Mouse (Mus musculus): ENCODE data around the gene Vtn. TPM values are rescaled to one million over a fixed set of nuclear protein-coding genes. Genes with fewer than 3 reads are reported as not detected.

Vtn gene
- polyA plus RNA-seq (2015; fragmentation: Nextera tagmentation; extraction: Ambion mirVana), result 41.1 and 59.4 TPM in 2 replicates

GRCm38 (mm10) chr11:78499004-78499403 lies at the start of gene Vtn:
Vtn (plus strand) TSS chr11:78499091.

GRCm38 (mm10) chr11:78465568-78466180 lies 33.2 kb upstream of the Vtn start, which contains the start of gene Slc46a1:
Slc46a1 (plus strand) TSS chr11:78465697.

DNA sequence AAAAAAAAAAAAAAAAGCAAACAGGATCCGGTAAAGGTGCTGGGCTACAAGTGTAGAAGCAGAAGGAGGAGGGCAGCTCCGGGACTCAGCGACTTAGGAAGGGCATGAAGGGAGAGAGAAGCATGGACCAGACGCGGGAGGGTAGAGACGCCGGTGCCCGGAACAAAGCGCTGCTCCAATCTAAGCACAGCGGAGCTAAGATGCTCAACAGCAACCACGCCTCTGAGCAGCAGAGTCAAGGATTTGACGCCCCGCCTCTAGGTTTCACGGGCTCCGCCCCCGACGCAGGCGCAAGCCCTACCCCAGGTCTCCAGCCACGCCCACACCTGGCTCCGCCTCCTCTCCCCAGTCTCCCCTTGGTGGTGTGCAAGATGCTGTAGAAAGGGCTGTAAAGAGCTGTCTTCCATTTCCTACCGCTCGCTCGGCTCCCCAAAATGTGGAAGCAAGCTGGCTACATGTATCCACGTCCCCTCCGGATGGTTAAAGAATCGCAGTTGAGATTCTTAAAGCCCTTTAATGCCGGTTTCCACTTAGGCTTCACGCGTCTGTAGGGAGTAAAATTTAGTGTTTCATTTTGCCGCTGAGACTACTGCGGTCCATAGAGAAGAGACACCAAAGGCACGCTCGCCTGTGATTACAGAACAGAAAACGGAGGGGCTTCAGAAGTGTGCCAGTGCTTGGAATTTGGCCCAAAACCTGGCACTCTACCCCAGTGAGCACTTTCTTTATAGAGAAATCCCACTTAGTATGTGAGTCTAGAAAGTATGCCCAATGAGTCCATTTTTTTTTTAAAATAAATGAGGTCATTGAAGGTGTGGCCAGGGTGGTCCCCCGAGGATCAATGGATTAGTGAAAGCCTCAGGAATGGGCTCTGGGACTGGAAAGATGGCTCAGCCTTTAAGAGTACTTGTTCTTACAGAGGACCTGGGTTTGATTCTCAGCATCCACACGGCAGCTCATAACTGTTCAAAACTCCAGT lies 1.1 kb upstream of the Vtn start, which contains the start of gene Sarm1:
Gene Sarm1, minus strand, starts transcription at position 211 of the 979 bp plus-strand sequence.

GRCm38 (mm10) chr11:78502909-78503650 lies 4.2 kb downstream of the Vtn start, which contains the start of gene Sebox:
Sebox (plus strand) TSS chr11:78503447.

GRCm38 (mm10) chr11:78512025-78512957 lies 13.4 kb downstream of the Vtn start, which contains the start of the genes Tmem199 and Poldip2:
Tmem199 (minus strand) TSS chr11:78512172.
Poldip2 (plus strand) TSS chr11:78512193.

DNA sequence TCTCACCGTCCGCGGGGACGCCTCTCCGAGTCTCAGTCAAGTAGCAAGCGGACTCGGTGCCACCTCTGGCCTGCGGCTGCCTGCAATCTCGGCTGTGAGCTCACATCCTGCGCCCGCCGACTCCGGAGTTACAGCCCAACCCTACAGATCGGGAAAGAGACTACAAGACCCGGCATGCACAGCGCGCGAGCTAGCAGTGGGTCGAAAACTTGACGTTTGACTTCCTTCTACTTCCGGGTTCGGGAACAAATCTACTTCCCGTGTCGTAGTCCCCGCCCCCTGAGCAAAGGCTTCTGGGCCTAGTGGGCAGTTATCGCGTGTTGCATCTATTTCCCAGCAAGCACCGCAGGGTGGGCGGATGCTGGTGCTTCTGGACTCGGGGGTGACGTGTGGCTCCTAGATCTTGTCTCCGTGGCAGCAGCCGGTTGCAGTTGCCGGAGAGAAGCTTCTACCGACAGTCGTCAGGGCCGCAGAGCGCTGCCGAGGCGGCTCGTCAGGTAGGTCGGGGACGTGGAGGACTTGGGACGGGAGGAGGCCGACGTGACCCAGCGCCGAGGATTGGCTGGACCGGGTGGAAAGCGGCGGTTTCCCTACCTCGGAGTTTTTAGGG lies 37.3 kb downstream of the Vtn start, which contains the start of the genes Tnfaip1 and Ift20:
Gene Tnfaip1, minus strand, starts transcription at position 253 of the 610 bp plus-strand sequence.
Gene Ift20, plus strand, starts transcription at position 282 of the 610 bp plus-strand sequence.

DNA sequence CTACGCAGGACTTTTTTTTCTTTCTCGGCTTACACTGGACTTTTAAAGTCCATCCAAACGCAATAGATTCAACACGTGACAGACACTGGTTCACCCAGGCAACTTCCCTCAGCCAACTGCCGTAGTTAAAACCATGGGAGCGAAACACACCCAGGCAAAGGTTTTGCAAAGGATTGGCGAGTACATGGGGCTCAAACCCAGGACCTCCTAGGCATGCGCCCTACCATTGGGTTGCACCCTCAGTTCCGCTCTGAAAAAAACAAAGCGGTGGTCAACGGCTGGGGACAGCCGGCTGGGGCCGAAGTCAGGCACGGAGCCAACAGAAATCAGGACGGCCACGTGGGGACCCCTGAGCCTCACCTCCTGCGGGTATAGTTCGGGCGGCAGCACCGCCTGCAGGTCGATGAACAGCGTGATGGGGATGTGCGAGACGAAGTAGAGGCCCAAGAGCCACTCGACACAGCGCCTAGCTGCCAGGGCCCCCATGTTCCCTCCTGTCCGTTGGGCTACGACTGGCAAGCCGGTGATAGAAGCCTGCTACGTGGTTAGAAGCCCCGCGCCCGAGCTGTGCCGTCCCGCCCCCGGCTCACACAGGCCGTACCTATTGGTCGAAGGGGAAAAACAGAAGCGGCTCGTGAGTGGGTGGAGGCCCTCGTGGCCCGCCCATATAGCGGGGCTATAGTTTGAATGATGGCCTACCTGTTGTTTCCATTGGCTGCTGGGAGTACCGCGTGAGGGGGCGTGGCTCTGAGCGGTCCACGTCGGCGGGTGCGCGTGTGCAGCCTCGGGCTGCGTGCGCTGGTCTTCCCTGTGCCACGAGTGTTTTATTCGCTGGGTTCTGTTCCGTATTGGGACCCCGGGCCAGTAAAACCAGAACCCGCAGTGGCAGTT lies 51.5 kb downstream of the Vtn start, which contains the start of gene Tmem97:
Gene Tmem97, minus strand, starts transcription at position 610 of the 891 bp plus-strand sequence.

Other genes starting within 250 kb of the Vtn start
- 39.8 and 70.6 TPM in 2 replicates for gene 2610507B11Rik, start 237.3 kb upstream of the Vtn start, polyA plus RNA-seq (2015; fragmentation: Nextera tagmentation; extraction: Ambion mirVana)
- 0.21 TPM in 1 of 2 replicates, not detected in the other for gene BC030499, start 208.2 kb upstream of the Vtn start, polyA plus RNA-seq (2015; fragmentation: Nextera tagmentation; extraction: Ambion mirVana)
- gene Spag5, start 197.6 kb upstream of the Vtn start, polyA plus RNA-seq (2015; fragmentation: Nextera tagmentation; extraction: Ambion mirVana), result 6.4 and 8.2 TPM in 2 replicates
- gene Aldoc, start 176.1 kb upstream of the Vtn start, polyA plus RNA-seq (2015; fragmentation: Nextera tagmentation; extraction: Ambion mirVana), result 13.7 and 19.6 TPM in 2 replicates
- 50.8 and 80.0 TPM in 2 replicates for gene Pigs, start 170.7 kb upstream of the Vtn start, polyA plus RNA-seq (2015; fragmentation: Nextera tagmentation; extraction: Ambion mirVana)
- gene Unc119, start 155.6 kb upstream of the Vtn start, polyA plus RNA-seq (2015; fragmentation: Nextera tagmentation; extraction: Ambion mirVana), result 82.0 and 100 TPM in 2 replicates
- 0.06 TPM in 1 of 2 replicates, not detected in the other for gene Foxn1, start 112.5 kb upstream of the Vtn start, polyA plus RNA-seq (2015; fragmentation: Nextera tagmentation; extraction: Ambion mirVana)
- 0.11 and 0.21 TPM in 2 replicates for gene Slc13a2, start 76.9 kb upstream of the Vtn start, polyA plus RNA-seq (2015; fragmentation: Nextera tagmentation; extraction: Ambion mirVana)
- 13.1 and 25.8 TPM in 2 replicates for gene Slc46a1, start 33.4 kb upstream of the Vtn start, polyA plus RNA-seq (2015; fragmentation: Nextera tagmentation; extraction: Ambion mirVana)
- gene Sarm1, start 1.3 kb upstream of the Vtn start, polyA plus RNA-seq (2015; fragmentation: Nextera tagmentation; extraction: Ambion mirVana), result 5.0 and 7.8 TPM in 2 replicates
- not detected in 2 replicates for gene Sebox, start 4.4 kb downstream of the Vtn start, polyA plus RNA-seq (2015; fragmentation: Nextera tagmentation; extraction: Ambion mirVana)
- gene Tmem199, start 13.1 kb downstream of the Vtn start, polyA plus RNA-seq (2015; fragmentation: Nextera tagmentation; extraction: Ambion mirVana), result 49.5 and 55.2 TPM in 2 replicates
- 122 and 191 TPM in 2 replicates for gene Poldip2, start 13.1 kb downstream of the Vtn start, polyA plus RNA-seq (2015; fragmentation: Nextera tagmentation; extraction: Ambion mirVana)
- gene Tnfaip1, start 37.2 kb downstream of the Vtn start, polyA plus RNA-seq (2015; fragmentation: Nextera tagmentation; extraction: Ambion mirVana), result 33.2 and 38.8 TPM in 2 replicates
- 193 and 207 TPM in 2 replicates for gene Ift20, start 37.3 kb downstream of the Vtn start, polyA plus RNA-seq (2015; fragmentation: Nextera tagmentation; extraction: Ambion mirVana)
- gene Tmem97, start 51.7 kb downstream of the Vtn start, polyA plus RNA-seq (2015; fragmentation: Nextera tagmentation; extraction: Ambion mirVana), result 34.3 and 47.6 TPM in 2 replicates
- gene Nlk, start 198.3 kb downstream of the Vtn start, polyA plus RNA-seq (2015; fragmentation: Nextera tagmentation; extraction: Ambion mirVana), result 12.1 and 15.6 TPM in 2 replicates